Mouse (Mus musculus) limb, embryonic 13.5 days (tissue): Measurements from ENCODE around the gene Aftph. TPM values are rescaled to one million over a fixed set of nuclear protein-coding genes. Genes with fewer than 3 reads are reported as not detected.
"Not testable (repeated sequence)": the region's sequence is repeated elsewhere in the genome, so short reads cannot be mapped to it uniquely, and the experiment has no call there.

Experiments used
- ATAC-seq: fragments of 200-750 bp; cut with Nextera tagmentation; 2 replicates; pipeline ENCODE4 v1.8.0; 2017; ENCODE audit warnings: low read depth, moderate number of reproducible peaks, moderate TSS enrichment; ENCODE audit not compliant: low FRiP score
- H3K27ac ChIP-seq: fragments of 300-500 bp; sonication (generic); 2 replicates; pipeline ENCODE4 v1.5.1; 2015; ENCODE audit warnings: inconsistent platforms, mild to moderate bottlenecking, moderate library complexity
- H3K27me3 ChIP-seq: fragments of 300-500 bp; sonication (generic); 2 replicates; pipeline ENCODE4 v1.6.1; 2015; ENCODE audit warnings: mild to moderate bottlenecking, inconsistent platforms
- H3K36me3 ChIP-seq: fragments of 300-500 bp; sonication (generic); 2 replicates; pipeline ENCODE4 v1.6.1; 2015; ENCODE audit warnings: inconsistent platforms, mild to moderate bottlenecking, moderate library complexity
- H3K4me1 ChIP-seq: fragments of 300-500 bp; sonication (generic); 2 replicates; pipeline ENCODE4 v1.6.1; 2015; ENCODE audit warnings: inconsistent platforms
- H3K4me2 ChIP-seq: fragments of 300-500 bp; sonication (generic); replicated peaks from 2 replicates; pipeline ENCODE4 v1.6.1; 2015; ENCODE audit warnings: inconsistent platforms, mild to moderate bottlenecking, moderate library complexity
- H3K4me3 ChIP-seq: fragments of 300-500 bp; sonication (generic); 2 replicates; pipeline ENCODE4 v1.5.1; 2015; ENCODE audit warnings: moderate library complexity, mild to moderate bottlenecking, inconsistent platforms
- H3K9ac ChIP-seq: fragments of 300-500 bp; sonication (generic); 2 replicates; pipeline ENCODE4 v1.6.1; 2015; ENCODE audit warnings: mild to moderate bottlenecking, inconsistent platforms
- H3K9me3 ChIP-seq: fragments of 300-500 bp; sonication (generic); 2 replicates; pipeline ENCODE4 v1.6.1; 2016; ENCODE audit warnings: inconsistent platforms
- WGBS: fragments of 180-500 bp; shearing (Covaris S2); methylation state at CpG from one replicate; pipeline ENCODE4 v1.1.7; 2015; 5-methylcytosine and 5-hydroxymethylcytosine counted together
- polyA plus RNA-seq: library from polyadenylated mRNA; unstranded; fragments of >200 nt; fragmentation: Nextera tagmentation; extraction: Ambion mirVana; gene quantifications from 2 replicates; pipeline ENCODE4 v1.2.1, GENCODE M21; 2015

Gene Aftph
- polyA plus RNA-seq, 1 experiment from 2014 or later = 19.6 TPM

- no peak for ATAC-seq
- Histone ChIP-seq H3K27me3 (no peaks in the 10 kb centered on the region), H3K27ac (no peak overlapping the region), H3K4me2 (no peak overlapping the region), H3K9ac (no peak overlapping the region), H3K36me3 (no peaks in the 10 kb centered on the region), H3K4me1 (peaks cover 14% of the 10 kb centered on the region; the same call in 1 of the 2 replicates), H3K4me3 (no peak overlapping the region), H3K9me3 (no peaks in the 10 kb centered on the region)
- WGBS = 54% methylated on average over 1 of the region's 1 CpGs
Measured at GRCm38 (mm10) chr11:20772642-20773041, 31.3 kb upstream of the Aftph start.

- H3K36me3 ChIP-seq, H3K9me3 ChIP-seq, H3K4me3 ChIP-seq, ATAC-seq, H3K4me2 ChIP-seq, H3K27me3 ChIP-seq, H3K9ac ChIP-seq, H3K27ac ChIP-seq: not testable (repeated sequence)
- 29% methylated on average over 9 of the region's 9 CpGs for WGBS
- H3K4me1 ChIP-seq = peaks cover 14% of the 10 kb centered on the region; the same call in 1 of the 2 replicates
Measured at GRCm38 (mm10) chr11:20771827-20772226, 30.4 kb upstream of the Aftph start.

- not testable (repeated sequence) for H3K4me3 ChIP-seq, H3K9me3 ChIP-seq, H3K27me3 ChIP-seq, H3K27ac ChIP-seq, ATAC-seq, H3K4me1 ChIP-seq, H3K36me3 ChIP-seq, H3K4me2 ChIP-seq, H3K9ac ChIP-seq
- 87% methylated on average over 10 of the region's 10 CpGs for WGBS
Measured at GRCm38 (mm10) chr11:20761984-20762383, 20.6 kb upstream of the Aftph start.

GRCm38 (mm10) chr11:20750573-20750972 is 9.2 kb upstream of the Aftph start:
- H3K36me3 ChIP-seq = no peaks in the 10 kb centered on the region

GRCm38 (mm10) chr11:20743353-20743752 is 2.0 kb upstream of the Aftph start:
- no peak overlapping the region for H3K9ac ChIP-seq
- H3K4me3 ChIP-seq = no peak overlapping the region
- no peak overlapping the region for H3K27ac ChIP-seq
- H3K4me1 ChIP-seq = peaks cover 5% of the 10 kb centered on the region
- no peaks in the 10 kb centered on the region for H3K9me3 ChIP-seq
- no peak for ATAC-seq
- H3K27me3 ChIP-seq = no peaks in the 10 kb centered on the region
- H3K4me2 ChIP-seq = no peak overlapping the region
- no peaks in the 10 kb centered on the region for H3K36me3 ChIP-seq

More at GRCm38 (mm10) chr11:20750573-20750972, 9.2 kb upstream of the Aftph start:
- Histone ChIP-seq H3K4me1 (no peaks in the 10 kb centered on the region), H3K27me3 (no peaks in the 10 kb centered on the region), H3K9ac (no peak overlapping the region), H3K27ac (no peak overlapping the region), H3K9me3 (peaks cover 14% of the 10 kb centered on the region), H3K4me3 (no peak overlapping the region), H3K4me2 (no peak overlapping the region)
- no peak for ATAC-seq
- whole genome bisulfite sequencing = 74% methylated on average over 2 of the region's 2 CpGs

GRCm38 (mm10) chr11:20742361-20742897 is 1.0 kb upstream of the Aftph start:
- WGBS = under 1% methylated on average over 9 of the region's 9 CpGs
- Histone ChIP-seq H3K27me3 (no peaks in the 10 kb centered on the region), H3K4me2 (peak overlapping the region; percentile 86), H3K36me3 (no peaks in the 10 kb centered on the region), H3K4me1 (peaks cover 5% of the 10 kb centered on the region), H3K9ac (peak overlapping the region; percentile 61), H3K9me3 (no peaks in the 10 kb centered on the region), H3K27ac (peak overlapping the region; percentile 85), H3K4me3 (peak overlapping the region; percentile 97)
- ATAC-seq = no peak

GRCm38 (mm10) chr11:20740481-20741200 is 748 bp downstream of the Aftph start:
- Histone ChIP-seq H3K4me3 (peak overlapping the region; percentile 97), H3K36me3 (no peaks in the 10 kb centered on the region), H3K27me3 (no peaks in the 10 kb centered on the region), H3K27ac (peak overlapping the region; percentile 85), H3K4me2 (peak overlapping the region; percentile 86), H3K9ac (peak overlapping the region; percentile 86), H3K4me1 (peaks cover 5% of the 10 kb centered on the region), H3K9me3 (no peaks in the 10 kb centered on the region)
- WGBS = under 1% methylated on average over 55 of the region's 56 CpGs
- ATAC-seq = peak; percentile 44; the same call in 1 of the 2 replicates

- H3K4me2 ChIP-seq = no peak overlapping the region
- no peaks in the 10 kb centered on the region; the same call in 1 of the 2 replicates for H3K36me3 ChIP-seq
- WGBS = 56% methylated on average over 3 of the region's 3 CpGs
- peaks cover 16% of the 10 kb centered on the region for H3K4me1 ChIP-seq
- H3K9me3 ChIP-seq = no peaks in the 10 kb centered on the region
- ATAC-seq = no peak
- no peaks in the 10 kb centered on the region for H3K27me3 ChIP-seq
- no peak overlapping the region for H3K9ac ChIP-seq
- no peak overlapping the region for H3K4me3 ChIP-seq
- no peak overlapping the region for H3K27ac ChIP-seq
Measured at GRCm38 (mm10) chr11:20734066-20734465, 7.3 kb downstream of the Aftph start.

GRCm38 (mm10) chr11:20733486-20734030 is 7.8 kb downstream of the Aftph start:
- Histone ChIP-seq H3K4me2 (no peak overlapping the region), H3K27ac (no peak overlapping the region), H3K36me3 (no peaks in the 10 kb centered on the region; the same call in 1 of the 2 replicates), H3K9ac (no peak overlapping the region), H3K9me3 (no peaks in the 10 kb centered on the region), H3K27me3 (no peaks in the 10 kb centered on the region), H3K4me1 (peaks cover 16% of the 10 kb centered on the region), H3K4me3 (no peak overlapping the region)
- WGBS = 42% methylated on average over 3 of the region's 3 CpGs
- ATAC-seq = no peak

- Histone ChIP-seq H3K9ac (no peak overlapping the region), H3K27me3 (no peaks in the 10 kb centered on the region), H3K36me3 (peaks cover 20% of the 10 kb centered on the region), H3K27ac (no peak overlapping the region), H3K4me2 (no peak overlapping the region), H3K9me3 (no peaks in the 10 kb centered on the region), H3K4me3 (no peak overlapping the region), H3K4me1 (peaks cover 13% of the 10 kb centered on the region)
- ATAC-seq = no peak
- 75% methylated on average over 1 of the region's 1 CpGs for WGBS
Measured at GRCm38 (mm10) chr11:20729403-20729802, 12.0 kb downstream of the Aftph start.

GRCm38 (mm10) chr11:20728044-20728443 is 13.3 kb downstream of the Aftph start:
- no peak overlapping the region for H3K4me3 ChIP-seq
- H3K4me1 ChIP-seq = 0 out of 2 replicates have a peak, but pooled peaks cover 2% of the 10 kb centered on the region
- H3K9me3 ChIP-seq = no peaks in the 10 kb centered on the region
- 80% methylated on average over 2 of the region's 2 CpGs for WGBS
- peaks cover 20% of the 10 kb centered on the region for H3K36me3 ChIP-seq
- H3K27ac ChIP-seq = no peak overlapping the region
- no peak for ATAC-seq
- H3K9ac ChIP-seq = no peak overlapping the region
- no peaks in the 10 kb centered on the region for H3K27me3 ChIP-seq
- no peak overlapping the region for H3K4me2 ChIP-seq

- Histone ChIP-seq H3K4me3 (no peak overlapping the region), H3K9me3 (no peaks in the 10 kb centered on the region), H3K9ac (no peak overlapping the region), H3K4me1 (0 out of 2 replicates have a peak, but pooled peaks cover 3% of the 10 kb centered on the region), H3K27me3 (no peaks in the 10 kb centered on the region), H3K36me3 (peaks cover 30% of the 10 kb centered on the region), H3K4me2 (no peak overlapping the region), H3K27ac (no peak overlapping the region)
- ATAC-seq = no peak
- 86% methylated on average over 5 of the region's 5 CpGs for WGBS
Measured at GRCm38 (mm10) chr11:20723572-20723971, 17.8 kb downstream of the Aftph start.
